Mouse (Mus musculus) G1E (cell line): ENCODE measurements around the gene Accs. TPM values are rescaled to one million over a fixed set of nuclear protein-coding genes. Genes with fewer than 3 reads are reported as not detected.

Experiments
- ATAC-seq: 2 replicates; pipeline ENCODE4 v1.8.0; 2016; ENCODE audit warnings: mild to moderate bottlenecking; ENCODE audit not compliant: insufficient number of reproducible peaks, poor library complexity, low FRiP score, severe bottlenecking; ENCODE audit errors: extremely low read depth
- DNase-seq: peaks from one replicate; pipeline ENCODE4 v3.0.0; 2012; ENCODE audit warnings: low spot score
- H3K27me3 ChIP-seq: 2 replicates; pipeline ENCODE4 v1.6.1; 2012; ENCODE audit warnings: mild to moderate bottlenecking, low read length, inconsistent platforms; ENCODE audit not compliant: insufficient read depth
- H3K36me3 ChIP-seq: replicated peaks from 2 replicates; pipeline ENCODE3; 2012; ENCODE audit warnings: mild to moderate bottlenecking, inconsistent platforms
- H3K4me1 ChIP-seq: 2 replicates; pipeline ENCODE4 v1.6.1; 2012; ENCODE audit warnings: low read depth, low read length, inconsistent platforms, mixed read lengths; ENCODE audit not compliant: insufficient read depth
- H3K4me3 ChIP-seq: 2 replicates; pipeline ENCODE4 v1.5.1; 2012; ENCODE audit warnings: low read depth, mild to moderate bottlenecking, inconsistent platforms, low read length, moderate library complexity, mixed read lengths
- H3K9me3 ChIP-seq: replicated peaks from 2 replicates; pipeline ENCODE4 v1.6.1; 2012; ENCODE audit warnings: inconsistent platforms
- CTCF ChIP-seq: IDR thresholded peaks from 2 replicates; pipeline ENCODE4 v1.5.1; 2012; ENCODE audit warnings: low read depth, low read length, inconsistent platforms, mixed read lengths
- GATA1 ChIP-seq: IDR thresholded peaks from 2 replicates; pipeline ENCODE4 v1.6.1; 2012; ENCODE audit warnings: borderline replicate concordance, low read length, inconsistent platforms, mixed read lengths
- GATA2 ChIP-seq: IDR thresholded peaks from 2 replicates; pipeline ENCODE4 v1.6.1; 2012; ENCODE audit warnings: low read depth, low read length, inconsistent platforms, borderline replicate concordance
- POLR2AphosphoS5 ChIP-seq: IDR thresholded peaks from 2 replicates; pipeline ENCODE4 v1.6.1; 2012; ENCODE audit warnings: low read depth, low read length, inconsistent platforms; ENCODE audit not compliant: insufficient replicate concordance
- TAL1 ChIP-seq: conservative IDR thresholded peaks from 2 replicates; pipeline ENCODE4 v1.6.1; 2012; ENCODE audit warnings: low read depth, low read length, inconsistent platforms, mixed read lengths
- polyA plus RNA-seq: library from polyadenylated mRNA; stranded (reverse); fragments of >175 nt; gene quantifications from 2 replicates; pipeline ENCODE4 v1.2.3, GENCODE M21; 2012
- total RNA-seq, 2 experiments: library from RNA; stranded (forward) in 1 of 2; stranded (reverse) in 1 of 2; fragments of 200-1000 nt in 1 of 2; fragments of >200 nt in 1 of 2; fragmentation: Nextera tagmentation in 1 of 2; gene quantifications; 2 replicates each; pipeline ENCODE4 v1.2.3; 2014 to 2017

Accs gene
- total and polyA plus RNA-seq, 3 experiments: 2.9 to 3.6 (median 3.0) TPM

DNA sequence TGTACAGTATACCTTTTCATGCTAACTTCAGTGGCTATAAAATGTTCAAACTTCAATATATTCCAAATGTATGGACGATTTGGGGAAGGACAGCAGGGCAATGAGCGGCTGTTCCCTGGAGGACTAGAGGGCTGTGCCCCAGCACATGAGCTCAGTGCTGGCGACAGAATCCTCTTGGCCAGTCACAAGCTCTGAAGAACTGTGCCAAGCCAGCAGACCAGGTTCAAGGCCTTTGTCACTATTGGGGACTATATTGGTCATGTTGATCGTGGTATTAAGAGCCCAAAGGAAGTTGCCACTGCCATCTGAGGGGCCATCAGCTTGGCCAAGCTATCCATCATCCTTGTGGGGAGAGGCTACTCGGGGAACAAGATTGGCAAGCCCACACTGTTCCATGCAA is 55.4 kb downstream of the Accs start:
- Histone ChIP-seq H3K36me3 (peaks cover 92% of the 10 kb centered on the region), H3K4me1 (no peaks in the 10 kb centered on the region), H3K9me3 (no peaks in the 10 kb centered on the region), H3K27me3 (no peaks in the 10 kb centered on the region), H3K4me3 (no peak overlapping the region)
- no peak for ATAC-seq
- no peak for DNase-seq
- TF ChIP-seq POLR2AphosphoS5 (no peak), CTCF (no peak), GATA2 (no peak), TAL1 (no peak), GATA1 (no peak)

DNA sequence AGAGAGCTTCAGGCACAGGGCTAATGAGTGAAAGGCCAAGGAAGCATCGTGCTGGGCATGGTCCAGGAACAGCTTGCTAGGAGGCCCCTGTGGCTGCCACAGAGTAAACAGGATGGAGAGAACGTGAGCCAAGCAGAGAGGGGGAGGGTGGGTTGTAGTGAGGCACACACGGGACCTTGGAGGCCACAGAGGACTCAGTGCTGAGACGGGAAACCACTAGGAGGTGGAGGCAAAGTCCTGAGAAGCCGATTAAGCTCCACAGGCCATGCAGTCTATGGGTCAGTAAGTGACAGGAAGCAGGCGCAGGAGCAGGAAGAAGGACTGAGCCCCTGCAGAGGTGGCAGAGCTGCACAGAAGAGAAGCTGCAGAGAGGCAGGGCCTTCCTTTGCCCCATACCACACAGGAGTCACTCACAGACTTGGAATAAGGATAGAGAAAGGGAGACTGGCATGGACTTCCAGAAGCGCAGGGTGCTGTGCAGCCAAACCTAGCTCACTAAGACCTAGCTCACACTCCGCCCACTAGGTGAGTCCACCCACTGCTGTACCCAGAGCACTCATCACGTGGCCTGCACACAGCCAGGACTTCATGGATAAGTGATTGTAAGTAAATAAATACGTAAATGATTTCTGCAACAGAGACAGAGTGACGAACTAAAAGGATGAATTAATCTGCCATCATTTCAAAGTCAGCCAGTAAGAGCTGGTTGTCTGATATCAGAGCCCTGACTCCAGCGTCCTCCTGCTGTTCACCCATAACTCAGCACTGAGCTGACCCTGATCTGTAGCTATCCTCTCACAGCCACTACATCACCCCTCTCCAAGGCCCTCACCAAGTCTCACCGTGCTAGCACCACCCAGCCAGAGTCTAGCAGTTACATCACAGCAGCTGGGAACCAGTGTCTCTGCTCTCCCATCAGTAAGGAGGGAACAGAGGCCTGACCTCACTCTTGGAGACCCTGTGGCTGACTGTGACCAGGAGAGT is 57.9 kb downstream of the Accs start:
- Histone ChIP-seq H3K9me3 (no peaks in the 10 kb centered on the region), H3K36me3 (peaks cover 94% of the 10 kb centered on the region)

DNA sequence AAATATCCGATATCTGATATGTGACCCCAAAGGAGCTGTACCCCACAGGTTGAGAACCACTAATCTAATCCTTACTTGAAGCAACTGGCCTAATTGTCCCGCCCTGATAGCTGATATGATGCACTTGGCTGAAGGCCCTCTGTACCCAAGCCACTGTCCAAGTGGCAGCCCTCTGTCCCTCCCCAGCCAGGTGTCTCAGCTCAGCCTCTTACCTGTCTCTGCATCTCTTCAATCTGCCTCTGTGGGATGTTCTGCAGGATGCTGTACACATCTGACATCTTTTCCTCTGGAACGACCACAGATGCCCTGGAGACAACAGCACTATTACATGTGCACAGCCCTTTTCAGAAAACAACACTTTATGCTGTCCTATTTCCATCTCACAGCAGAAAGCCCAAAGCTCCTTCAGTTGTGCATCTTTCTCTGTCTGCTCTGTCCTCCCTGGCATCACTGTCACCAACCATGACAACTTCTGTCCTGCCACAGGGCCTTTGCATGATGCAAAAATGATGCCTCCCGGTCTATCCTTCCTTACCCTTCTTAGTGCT is 58.9 kb downstream of the Accs start:
- Histone ChIP-seq H3K36me3 (peaks cover 92% of the 10 kb centered on the region), H3K4me1 (no peaks in the 10 kb centered on the region; the same call in 1 of the 2 replicates), H3K4me3 (no peak overlapping the region), H3K27me3 (no peaks in the 10 kb centered on the region), H3K9me3 (no peaks in the 10 kb centered on the region)
- TF ChIP-seq POLR2AphosphoS5: no peak
- TF ChIP-seq GATA1: no peak
- no peak for TF ChIP-seq GATA2
- no peak for TF ChIP-seq CTCF
- no peak for TF ChIP-seq TAL1
- no peak for ATAC-seq
- DNase-seq: no peak

More for the DNA sequence above, 57.9 kb downstream of the Accs start:
- H3K4me3 ChIP-seq: no peak overlapping the region
- no peaks in the 10 kb centered on the region for H3K27me3 ChIP-seq
- no peaks in the 10 kb centered on the region; the same call in 1 of the 2 replicates for H3K4me1 ChIP-seq
- ATAC-seq (no peak), DNase-seq (no peak)
- TF ChIP-seq CTCF (no peak), GATA1 (no peak), TAL1 (no peak), GATA2 (no peak), POLR2AphosphoS5 (no peak)

DNA sequence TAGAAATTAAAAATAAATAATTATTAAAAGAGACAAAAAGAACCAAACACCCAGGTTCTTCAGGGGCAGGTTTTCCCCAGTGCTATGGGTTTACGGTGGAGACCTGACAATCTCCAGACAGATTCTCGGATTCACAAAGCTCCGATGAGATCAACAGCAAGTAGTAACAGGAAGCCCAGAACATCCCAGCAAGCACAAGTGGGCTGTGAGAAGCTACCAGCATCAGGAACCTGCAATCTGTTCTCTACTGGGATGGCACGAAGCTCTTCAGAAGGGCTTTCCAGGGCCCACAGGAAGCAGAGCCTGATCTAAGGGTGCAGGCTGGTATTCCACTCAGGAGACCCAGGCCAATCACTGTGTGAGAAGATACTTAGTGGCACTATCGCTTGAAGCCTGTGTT is 61.2 kb downstream of the Accs start:
- Histone ChIP-seq H3K4me3 (no peak overlapping the region), H3K9me3 (no peaks in the 10 kb centered on the region), H3K36me3 (peaks cover 91% of the 10 kb centered on the region), H3K4me1 (no peaks in the 10 kb centered on the region; the same call in 1 of the 2 replicates), H3K27me3 (no peaks in the 10 kb centered on the region)
- ATAC-seq: no peak
- no peak for DNase-seq
- no peak for TF ChIP-seq POLR2AphosphoS5
- TF ChIP-seq CTCF: no peak
- TF ChIP-seq GATA2: no peak
- TF ChIP-seq GATA1: no peak
- TF ChIP-seq TAL1: no peak

DNA sequence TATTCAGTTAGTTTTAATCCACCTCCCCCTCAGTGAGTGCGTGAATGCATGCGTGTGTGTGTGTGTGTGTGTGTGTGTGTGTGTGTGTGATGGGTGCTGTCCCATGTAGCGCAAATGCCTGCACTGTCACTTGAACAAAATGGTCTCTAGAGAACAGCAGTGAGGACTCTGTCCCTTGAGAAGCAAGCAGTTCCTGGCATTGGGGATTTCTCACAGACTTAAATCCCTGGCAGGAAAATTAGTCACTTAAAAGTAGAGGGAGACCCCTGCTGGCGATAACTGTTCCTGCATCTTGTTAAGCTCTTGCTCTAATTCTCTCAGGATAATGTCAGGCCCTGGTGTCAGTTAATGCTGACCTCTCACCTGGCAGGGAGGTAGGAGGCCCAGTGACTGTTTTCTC is 63.6 kb downstream of the Accs start:
- Histone ChIP-seq H3K4me3 (no peak overlapping the region), H3K4me1 (no peaks in the 10 kb centered on the region; the same call in 1 of the 2 replicates), H3K9me3 (no peaks in the 10 kb centered on the region), H3K36me3 (peaks cover 85% of the 10 kb centered on the region), H3K27me3 (no peaks in the 10 kb centered on the region)
- TF ChIP-seq POLR2AphosphoS5 (no peak), GATA2 (no peak), CTCF (no peak; the same call in 1 of the 2 replicates), GATA1 (no peak), TAL1 (no peak)
- ATAC-seq: no peak
- no peak for DNase-seq

DNA sequence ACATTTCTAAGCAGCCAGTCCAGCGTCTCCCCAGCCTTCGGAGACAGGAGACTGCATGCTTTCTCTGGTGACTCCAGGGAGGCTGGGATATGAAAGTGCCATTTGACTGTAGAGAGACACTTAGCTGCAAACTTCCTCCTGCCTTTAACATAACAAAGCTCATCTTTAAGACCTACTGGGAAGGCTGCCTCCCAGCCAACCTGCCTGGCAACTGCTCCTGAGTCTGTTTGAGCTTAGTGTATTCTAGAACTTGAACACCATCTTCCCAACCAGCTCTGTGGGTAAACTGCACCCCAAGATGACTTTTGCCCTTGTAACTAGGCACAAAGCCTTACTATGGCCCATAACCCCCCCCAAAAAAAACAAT is 64.3 kb downstream of the Accs start:
- TF ChIP-seq POLR2AphosphoS5 (no peak), GATA2 (no peak), GATA1 (no peak), TAL1 (no peak), CTCF (no peak)
- Histone ChIP-seq H3K27me3 (no peaks in the 10 kb centered on the region), H3K36me3 (peaks cover 82% of the 10 kb centered on the region), H3K9me3 (no peaks in the 10 kb centered on the region), H3K4me3 (no peak overlapping the region), H3K4me1 (no peaks in the 10 kb centered on the region; the same call in 1 of the 2 replicates)
- ATAC-seq (no peak), DNase-seq (no peak)
